Mouse (Mus musculus) splenic B cell, adult 2 months (primary cell): Measurements from ENCODE around the gene Misp.

Experiments used
- DNase-seq: peaks from one replicate; pipeline ENCODE4 v3.0.0-alpha.2; 2011; ENCODE audit warnings: low read depth, low spot score
- H3K27me3 ChIP-seq: 2 replicates; pipeline ENCODE4 v1.6.1; 2012; ENCODE audit warnings: mild to moderate bottlenecking, low read length, moderate library complexity, mixed read lengths; ENCODE audit not compliant: control insufficient read depth, poor library complexity, insufficient read depth, severe bottlenecking
- H3K36me3 ChIP-seq: 2 replicates; pipeline ENCODE4 v1.6.1; 2012; ENCODE audit warnings: mild to moderate bottlenecking, low read length, moderate library complexity, mixed read lengths; ENCODE audit not compliant: control insufficient read depth, poor library complexity, insufficient read depth, severe bottlenecking

Misp gene

DNA sequence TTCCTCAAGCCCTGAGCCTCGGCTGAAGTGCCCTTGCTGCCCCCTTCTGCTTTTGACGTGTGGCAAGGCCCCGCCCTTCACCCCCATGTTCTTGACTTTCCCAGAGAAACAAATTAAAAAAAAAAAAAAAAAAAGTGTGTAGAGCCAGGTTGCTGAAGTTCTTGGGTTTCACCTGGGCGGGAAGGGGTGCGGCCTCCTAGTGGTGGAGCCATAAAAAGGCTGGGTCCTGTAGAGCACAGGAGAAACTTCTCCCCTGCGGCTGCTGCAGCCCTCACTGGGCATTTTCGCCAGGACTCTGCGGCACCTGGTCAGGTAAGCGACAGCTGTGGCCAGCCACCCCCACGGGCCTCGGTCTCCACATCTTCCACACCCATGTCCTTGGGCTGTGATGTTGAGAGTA is at the start of gene Misp:
Misp (plus strand) TSS at position 208 of the 400 bp plus-strand sequence.
- Histone ChIP-seq H3K36me3 (no peaks in the 10 kb centered on the region), H3K27me3 (no peaks in the 10 kb centered on the region)
- DNase-seq = no peak

DNA sequence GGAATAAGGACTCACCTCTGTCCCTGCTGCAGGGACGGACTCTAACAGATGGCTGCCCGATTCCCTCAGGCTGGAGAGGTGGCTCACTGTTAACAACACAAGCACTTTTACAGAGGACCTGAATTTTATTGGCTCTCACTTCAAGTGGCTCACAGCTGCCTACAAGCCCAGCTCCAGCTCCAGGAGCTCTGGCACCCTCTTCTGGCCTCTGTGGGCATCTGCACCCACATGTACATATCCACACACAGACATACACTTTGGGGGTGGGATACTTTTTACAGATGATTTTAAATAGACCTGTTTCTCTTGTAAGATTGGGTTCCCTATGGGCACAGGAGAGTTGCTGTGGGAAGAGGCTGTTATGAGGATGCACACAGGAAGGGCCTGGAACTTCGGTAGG is 48.5 kb upstream of the Misp start:
- DNase-seq = no peak

DNA sequence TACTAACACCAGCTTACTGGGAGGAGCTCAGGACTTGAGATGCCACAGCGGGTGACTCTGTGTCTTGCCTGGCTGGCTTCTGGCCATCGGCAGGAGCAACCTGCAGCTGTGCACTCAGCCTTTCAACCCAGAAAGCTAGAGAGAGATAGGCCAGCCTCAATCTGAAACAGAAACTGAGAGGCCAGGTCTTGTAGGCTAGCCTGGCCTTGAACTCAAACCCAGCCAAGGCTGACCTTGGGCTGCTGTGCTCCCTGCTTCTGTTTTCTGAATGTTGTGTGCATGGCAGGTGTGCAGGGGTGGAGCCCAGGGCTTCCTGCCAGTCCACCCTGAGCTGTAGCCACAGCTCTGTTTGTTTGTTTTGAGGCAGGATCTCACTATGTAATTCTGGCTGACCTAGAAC is 47.6 kb upstream of the Misp start:
- no peak for DNase-seq
- Histone ChIP-seq H3K36me3 (no peaks in the 10 kb centered on the region), H3K27me3 (no peaks in the 10 kb centered on the region)

More for the DNA sequence above, 48.5 kb upstream of the Misp start:
- no peaks in the 10 kb centered on the region for H3K27me3 ChIP-seq
- H3K36me3 ChIP-seq = no peaks in the 10 kb centered on the region

DNA sequence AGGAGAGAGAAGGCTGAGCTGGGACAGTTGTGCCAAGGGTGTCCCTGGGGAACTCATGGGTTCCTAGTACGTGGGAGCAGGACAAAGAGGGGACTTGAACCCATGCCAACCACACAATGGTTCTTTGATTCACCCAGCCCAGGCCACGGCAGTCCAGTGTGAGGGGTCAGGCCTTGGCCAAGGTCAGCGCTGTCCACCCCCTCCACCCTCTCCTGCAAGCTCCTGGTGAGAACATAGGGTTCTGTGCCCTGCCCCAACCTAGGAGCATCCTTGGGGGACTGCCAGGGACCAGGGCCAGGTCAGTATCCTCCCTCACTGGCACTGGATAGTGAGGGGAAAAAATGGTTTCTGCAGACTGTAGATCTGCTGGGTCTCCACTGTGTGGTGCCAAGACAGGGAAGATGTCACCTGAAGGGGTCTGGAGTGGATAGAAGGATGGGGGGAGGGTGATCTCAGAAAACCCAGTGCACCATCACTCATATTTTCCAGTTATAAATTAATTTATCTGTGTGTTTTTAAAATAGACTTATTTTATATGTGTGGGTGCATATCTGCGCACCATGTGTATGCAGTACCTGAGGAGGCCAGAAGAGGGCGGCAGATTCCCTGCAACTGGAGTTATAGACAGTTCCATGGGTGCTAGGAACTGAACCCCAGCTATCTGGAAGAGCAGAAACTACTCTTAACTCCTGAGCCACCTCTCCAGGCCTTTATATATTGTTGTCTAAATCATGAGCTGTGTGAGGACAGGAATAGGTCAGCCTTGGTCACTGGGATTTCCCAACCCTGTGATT is 46.1 kb upstream of the Misp start:
- DNase-seq = peak; percentile 38
- Histone ChIP-seq H3K27me3 (no peaks in the 10 kb centered on the region), H3K36me3 (no peaks in the 10 kb centered on the region)

DNA sequence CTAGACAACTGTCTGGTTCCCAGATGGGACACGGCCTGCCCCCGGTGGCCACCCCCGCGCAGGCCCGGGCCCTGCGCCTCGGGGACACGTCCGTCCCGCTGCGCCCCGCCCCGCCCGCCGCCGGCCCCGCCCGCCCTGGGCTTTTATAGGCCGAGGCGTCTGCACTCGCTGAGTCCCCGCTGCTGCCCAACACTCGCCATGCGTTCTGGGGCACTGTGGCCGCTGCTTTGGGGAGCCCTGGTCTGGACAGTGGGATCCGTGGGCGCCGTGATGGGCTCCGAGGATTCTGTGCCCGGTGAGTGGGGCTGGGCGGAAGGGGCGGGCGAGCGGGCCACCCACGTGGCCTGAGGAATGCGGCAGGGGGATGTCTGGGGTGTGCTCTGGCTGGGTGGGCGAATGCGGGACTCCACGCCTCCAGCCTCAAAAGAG is 43.7 kb upstream of the Misp start, which contains the start of gene Fstl3:
Fstl3 (plus strand) TSS at position 170 of the 429 bp plus-strand sequence.
- Histone ChIP-seq H3K36me3 (no peaks in the 10 kb centered on the region), H3K27me3 (no peaks in the 10 kb centered on the region)
- DNase-seq = no peak

DNA sequence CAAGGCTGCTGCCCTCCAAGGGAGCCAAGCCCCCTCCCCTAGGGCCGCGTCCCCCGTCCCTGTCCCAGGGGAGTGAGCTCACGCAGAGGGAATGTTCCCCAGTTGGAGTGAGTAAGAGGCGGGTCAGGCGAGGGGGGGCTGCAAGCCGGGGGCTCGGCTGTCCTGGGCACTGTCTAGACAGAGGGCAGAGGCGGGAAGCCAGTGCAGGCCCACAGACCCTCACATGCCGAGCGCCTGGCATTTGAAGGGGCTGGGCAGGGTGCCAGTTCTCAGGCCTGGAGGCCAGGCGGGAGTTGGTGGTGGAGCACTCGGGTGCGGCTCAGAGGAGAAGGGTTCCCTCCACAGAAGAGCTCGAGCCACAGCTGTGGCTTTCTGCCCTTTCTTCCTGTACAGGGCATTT is 42.8 kb upstream of the Misp start:
- Histone ChIP-seq H3K36me3 (no peaks in the 10 kb centered on the region), H3K27me3 (no peaks in the 10 kb centered on the region)
- DNase-seq = no peak

DNA sequence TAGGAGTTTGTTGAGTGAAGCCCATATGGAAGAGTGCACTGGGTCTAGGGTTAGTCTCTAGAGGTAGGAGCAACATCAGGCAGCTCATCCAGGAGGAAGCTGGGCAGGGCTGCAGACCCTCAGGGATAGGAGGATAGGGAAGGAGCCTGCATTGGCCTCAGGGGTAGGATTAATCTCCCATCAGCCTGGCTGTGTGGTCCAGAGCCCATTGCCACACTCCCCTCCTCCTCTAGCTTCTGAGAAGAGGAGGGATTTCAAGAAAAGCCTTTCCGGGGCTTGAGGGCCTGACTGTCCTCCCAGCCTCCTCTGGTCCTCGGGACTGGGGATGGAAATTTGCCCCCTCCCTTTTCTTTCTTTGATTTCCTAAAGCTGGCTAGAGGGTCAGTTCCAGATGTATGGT is 41.6 kb upstream of the Misp start:
- no peak for DNase-seq
- no peaks in the 10 kb centered on the region for H3K27me3 ChIP-seq
- no peaks in the 10 kb centered on the region for H3K36me3 ChIP-seq

DNA sequence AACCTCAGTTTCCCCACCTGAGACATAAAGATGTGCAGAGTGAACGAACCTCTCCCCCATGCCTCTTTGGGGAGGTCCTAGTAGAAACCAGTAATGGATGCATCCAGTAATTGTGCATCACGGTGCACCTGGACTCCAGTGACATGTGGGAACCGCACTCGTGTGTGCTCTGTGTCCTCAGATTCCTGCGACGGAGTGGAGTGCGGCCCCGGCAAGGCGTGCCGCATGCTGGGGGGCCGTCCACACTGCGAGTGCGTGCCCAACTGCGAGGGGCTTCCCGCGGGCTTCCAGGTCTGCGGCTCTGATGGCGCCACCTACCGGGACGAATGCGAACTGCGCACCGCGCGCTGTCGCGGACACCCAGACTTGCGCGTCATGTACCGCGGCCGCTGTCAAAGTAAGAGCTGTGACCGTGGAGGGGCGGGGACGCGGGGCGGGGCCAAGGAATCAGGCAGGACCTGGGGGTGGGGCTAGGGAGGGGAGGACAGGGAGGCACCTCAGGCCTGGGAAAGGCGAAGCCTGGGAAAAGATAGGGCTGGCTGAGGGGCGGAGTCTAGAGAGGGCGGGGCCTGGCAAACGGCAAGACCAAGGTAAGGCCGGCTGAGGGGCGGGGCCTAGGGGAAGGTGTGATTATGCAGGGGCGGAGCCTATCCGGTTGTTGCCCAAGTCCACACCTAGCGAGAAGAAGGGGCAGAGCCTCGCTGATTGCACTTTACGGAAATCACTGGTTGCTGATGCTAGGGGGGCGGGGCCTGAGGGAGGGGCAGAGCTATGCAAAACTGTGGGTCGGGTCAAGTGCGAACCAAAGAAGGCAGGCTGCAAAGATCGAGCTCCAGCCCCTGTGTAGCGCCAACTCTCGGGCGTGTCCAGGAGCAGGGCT is 40.8 kb upstream of the Misp start:
- H3K27me3 ChIP-seq = no peaks in the 10 kb centered on the region
- DNase-seq = peak; percentile 98

DNA sequence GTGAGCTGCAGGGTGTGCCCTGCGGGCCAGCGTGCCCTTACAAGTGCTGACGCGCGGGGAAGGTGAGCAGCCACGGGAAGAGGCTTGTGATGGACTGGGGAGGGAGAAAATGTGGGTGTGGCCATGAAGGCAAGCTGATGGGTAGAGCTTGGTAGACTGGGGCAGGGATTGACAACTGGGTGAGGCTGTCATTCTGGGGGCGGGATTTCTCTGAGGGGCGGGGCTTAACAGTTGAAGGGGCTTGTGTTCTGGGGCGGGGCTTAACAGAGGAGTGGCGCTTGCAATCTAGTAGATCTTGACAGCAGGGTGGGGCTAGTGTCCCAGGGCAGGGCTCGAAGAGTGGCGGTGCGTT is 40.1 kb upstream of the Misp start:
- Histone ChIP-seq H3K27me3 (no peaks in the 10 kb centered on the region), H3K36me3 (no peaks in the 10 kb centered on the region)
- peak; percentile 92 for DNase-seq

More for the DNA sequence above, 40.8 kb upstream of the Misp start:
- no peaks in the 10 kb centered on the region for H3K36me3 ChIP-seq

DNA sequence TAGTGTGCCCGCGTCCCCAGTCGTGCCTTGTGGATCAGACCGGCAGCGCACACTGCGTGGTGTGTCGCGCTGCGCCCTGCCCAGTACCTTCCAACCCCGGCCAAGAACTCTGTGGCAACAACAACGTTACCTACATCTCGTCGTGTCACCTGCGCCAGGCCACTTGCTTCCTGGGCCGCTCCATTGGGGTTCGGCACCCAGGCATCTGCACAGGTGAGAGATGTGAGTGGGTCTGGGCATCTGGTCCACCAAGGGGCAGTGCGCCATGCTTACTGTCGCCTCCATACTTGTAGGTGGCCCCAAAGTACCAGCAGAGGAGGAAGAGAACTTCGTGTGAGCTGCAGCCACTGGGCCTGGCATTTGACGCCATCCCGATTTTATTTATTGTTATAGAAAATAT is 39.6 kb upstream of the Misp start:
- no peaks in the 10 kb centered on the region for H3K27me3 ChIP-seq
- DNase-seq = no peak
- no peaks in the 10 kb centered on the region for H3K36me3 ChIP-seq

DNA sequence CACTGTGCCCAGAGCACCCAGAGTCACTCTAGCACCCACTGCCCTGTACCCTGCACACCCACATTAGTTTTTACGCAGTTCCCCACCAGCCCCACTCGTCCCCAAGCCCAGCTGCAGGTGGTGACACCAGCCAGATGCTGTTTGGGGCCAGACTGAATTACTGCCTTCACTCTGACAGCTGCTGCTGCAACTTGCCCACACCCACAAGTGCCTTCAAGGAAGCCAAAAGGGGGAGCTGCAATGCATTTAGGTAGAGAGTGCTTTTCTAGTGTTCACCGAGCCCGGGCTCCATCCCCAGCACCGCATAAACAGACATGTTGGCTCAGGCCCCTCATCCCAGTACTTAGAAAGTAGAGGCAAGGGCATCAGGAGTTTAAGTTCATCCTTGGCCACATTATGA is 38.8 kb upstream of the Misp start:
- DNase-seq = no peak
- Histone ChIP-seq H3K36me3 (no peaks in the 10 kb centered on the region), H3K27me3 (no peaks in the 10 kb centered on the region)

DNA sequence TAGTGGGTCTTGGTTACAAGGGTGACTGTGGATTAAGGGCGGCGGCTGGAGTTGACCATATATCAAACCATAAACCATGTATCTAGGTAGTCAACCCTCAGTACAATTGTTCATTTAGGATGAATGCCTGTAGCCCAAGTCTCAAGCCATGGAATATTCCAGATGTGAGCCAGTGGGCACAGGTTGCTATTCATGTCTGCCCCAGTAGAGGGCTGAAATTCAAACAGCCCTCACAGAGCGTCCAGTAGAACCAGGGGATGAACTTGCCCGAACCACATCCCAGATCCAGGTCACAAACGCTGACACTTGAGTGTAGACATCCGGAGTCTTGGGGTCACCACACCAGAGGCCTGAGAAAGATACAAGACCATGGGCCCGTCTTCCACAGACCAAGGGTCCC is 37.7 kb upstream of the Misp start:
- DNase-seq = no peak
- Histone ChIP-seq H3K27me3 (no peaks in the 10 kb centered on the region), H3K36me3 (no peaks in the 10 kb centered on the region)

DNA sequence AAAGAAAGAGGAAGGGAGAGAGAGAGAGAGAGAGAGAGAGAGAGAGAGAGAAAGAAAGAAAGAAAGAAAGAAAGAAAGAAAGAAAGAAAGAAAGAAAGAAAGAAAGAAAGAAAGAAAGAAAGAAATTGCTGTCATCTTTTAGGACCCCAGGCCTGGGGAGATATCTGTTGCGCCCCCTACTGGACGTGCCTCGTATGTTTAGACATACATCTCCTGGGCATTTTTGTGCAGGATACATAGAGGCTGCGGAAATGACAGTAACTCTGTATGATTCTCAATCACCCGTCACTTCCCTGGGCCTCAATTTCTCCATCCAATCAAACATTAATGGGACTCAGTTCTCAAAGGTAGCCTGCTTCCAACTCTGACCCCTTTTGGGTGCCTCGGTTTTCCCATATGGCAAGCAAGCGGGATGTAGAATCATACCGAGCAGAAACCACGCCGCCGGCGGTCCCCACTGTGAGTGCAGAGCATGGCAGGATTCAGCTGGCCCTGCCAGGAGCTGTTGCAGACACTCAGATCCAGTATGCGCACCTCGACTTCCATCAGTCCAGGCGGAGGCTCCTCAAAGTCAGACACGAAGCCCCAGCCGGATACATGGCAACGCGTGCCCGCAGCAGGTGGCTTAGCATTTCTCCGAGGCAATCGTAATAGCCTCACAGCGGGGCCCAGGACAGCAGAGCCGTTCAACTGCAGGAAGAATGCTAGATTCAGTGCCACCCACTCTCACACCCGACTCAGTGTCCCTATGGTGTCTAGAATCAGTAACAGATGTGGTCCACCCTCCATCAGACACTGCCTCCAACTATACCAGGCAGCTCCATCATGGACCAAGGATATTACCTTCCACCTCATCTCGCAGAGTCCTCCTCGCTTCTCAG is 36.6 kb upstream of the Misp start:
- H3K36me3 ChIP-seq = no peaks in the 10 kb centered on the region
- H3K27me3 ChIP-seq = no peaks in the 10 kb centered on the region
- DNase-seq = peak; percentile 70

DNA sequence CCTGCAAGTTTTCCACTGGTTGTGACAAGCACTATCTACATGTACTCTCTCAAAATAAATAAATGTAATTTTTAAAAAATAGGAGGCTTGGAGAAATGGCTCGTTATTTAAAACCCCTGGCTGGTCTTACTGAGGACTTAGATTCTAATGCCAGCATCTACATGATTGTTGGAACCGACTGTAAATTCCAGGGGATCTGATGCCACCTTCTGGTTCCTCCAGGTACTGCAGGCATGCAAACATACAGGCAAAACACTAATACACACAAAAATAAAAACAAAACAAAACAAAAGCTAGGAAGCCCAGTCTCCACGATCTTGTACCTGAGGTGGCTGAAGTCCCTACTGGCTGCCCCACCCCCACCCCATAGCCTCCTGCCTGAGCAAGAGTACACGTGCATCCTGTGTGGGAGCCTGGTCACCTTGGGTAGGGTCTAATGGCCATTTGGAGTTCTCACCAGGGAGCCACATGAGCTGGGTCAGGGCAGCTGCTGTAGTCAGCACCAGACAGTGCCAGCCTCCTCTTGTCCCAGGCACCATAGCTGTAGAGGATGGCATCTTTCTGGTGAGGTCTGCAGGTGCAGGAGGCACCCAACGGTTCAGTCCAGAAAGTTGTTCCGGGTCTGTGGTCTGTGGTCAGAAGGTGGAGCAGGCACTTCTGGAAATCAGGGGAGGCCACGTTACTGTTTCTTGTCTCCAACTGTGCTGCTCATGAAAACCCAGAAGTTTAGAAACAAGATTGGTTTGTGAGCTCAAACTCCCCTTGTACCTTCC is 32.2 kb upstream of the Misp start:
- peak; percentile 88 for DNase-seq
- Histone ChIP-seq H3K36me3 (no peaks in the 10 kb centered on the region), H3K27me3 (no peaks in the 10 kb centered on the region)
